Mouse (Mus musculus) hindlimb bud, embryonic 11.5 days (tissue): Measurements from ENCODE around the gene Depdc1b.

Experiments
- DNase-seq: peaks from one replicate; pipeline ENCODE4 v3.0.0-alpha.2; 2012; ENCODE audit warnings: low read depth, low spot score; ENCODE audit errors: extremely low spot score

Gene Depdc1b

DNA sequence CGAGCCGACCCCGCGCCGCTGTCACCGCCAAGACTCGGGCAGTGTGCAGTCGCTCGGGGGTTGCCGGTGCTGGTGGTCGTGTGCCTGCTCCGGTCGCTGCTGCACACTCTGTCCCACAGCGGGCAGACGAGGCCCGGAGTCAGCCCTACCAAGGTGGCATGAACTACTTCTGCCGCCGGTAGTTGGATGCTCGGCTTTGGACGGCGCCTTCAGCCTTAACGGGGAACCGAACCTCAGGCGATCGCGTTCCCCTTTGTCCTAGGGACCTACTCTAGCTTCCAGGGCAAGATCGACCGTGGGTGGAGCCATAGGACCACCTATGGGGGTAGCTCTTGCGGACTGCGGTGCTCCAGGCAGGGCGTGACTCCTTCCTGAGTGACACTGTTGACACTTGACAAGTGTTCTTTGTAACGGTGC, 363 bp downstream of the Depdc1b start:
- no peak for DNase-seq

DNA sequence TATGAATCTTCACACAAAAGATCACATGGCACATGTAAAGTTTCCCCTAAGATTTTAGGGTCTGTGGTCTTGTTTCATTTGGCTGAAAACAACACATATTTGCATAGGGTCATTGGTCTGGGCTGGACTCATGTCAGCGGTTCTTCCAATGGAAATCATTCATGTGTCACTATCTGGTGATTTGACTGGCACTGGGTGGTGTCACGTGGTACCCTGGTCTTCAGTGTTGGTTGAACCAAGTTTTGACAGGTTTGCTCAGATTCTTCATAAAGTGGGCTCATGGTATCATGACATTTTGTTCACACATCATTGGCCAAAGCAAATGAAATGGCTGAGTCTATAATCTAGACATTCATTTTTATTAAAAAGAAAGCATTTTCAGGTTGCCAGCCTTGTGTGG, 1.3 kb downstream of the Depdc1b start:
- DNase-seq: no peak

DNA sequence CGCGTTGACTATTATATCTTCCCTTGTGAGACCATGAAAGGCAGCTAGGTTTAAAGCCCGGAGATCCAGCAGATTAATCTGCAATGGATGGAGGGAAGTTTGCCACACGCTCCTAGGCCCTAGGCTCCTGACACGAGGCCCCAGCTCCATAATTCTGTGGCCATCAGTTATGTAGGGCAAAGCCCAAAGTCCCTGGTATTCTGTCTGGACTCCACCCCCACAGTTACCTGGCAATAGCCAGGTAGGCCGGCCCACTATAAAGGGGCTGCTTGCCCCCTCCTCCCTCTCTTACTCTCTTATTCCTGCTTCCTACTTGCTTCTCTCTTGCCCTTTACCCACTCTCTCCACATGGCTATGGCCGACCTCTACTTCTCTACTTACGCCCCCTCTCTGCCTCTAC, 2.9 kb downstream of the Depdc1b start:
- DNase-seq: no peak

DNA sequence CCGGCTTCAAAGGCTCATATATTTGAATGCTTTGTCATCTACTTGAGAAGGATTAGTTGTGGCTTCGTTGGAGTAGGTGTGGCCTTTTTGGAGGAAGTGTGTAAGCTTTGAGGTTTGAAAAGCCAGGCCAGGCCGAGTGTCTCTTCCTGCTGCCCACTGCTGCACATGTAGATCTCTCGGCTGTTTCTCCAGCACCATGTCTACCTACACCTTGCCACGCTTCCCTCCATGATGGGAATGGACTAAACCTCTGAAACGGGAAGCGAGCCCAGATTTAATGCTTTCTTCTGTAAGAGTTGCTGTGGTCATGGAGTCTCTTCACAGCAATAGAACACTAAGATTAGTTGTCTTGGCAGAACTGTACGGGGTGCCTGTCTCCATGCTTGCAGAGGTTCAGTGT, 4.1 kb downstream of the Depdc1b start:
- DNase-seq: no peak

DNA sequence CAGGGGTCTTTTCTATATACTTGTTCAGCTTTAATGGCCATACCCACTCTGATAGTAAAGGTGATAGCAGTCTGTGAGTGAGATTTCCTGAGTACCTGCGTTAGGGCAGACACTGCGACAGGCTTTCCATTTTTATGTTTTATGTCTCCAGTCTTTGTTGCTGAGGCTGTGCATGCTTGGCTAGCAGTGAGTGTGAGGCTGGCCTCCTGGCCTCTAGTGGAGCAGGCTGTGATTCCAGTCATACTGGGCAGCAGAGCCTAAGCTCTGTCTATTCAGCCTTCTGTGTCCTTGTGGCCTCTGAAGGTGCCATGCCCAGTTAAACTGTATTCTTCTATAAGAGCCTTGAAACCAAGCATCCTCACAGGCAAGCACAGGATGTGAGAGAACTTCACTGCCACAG, 6.3 kb downstream of the Depdc1b start:
- no peak for DNase-seq

DNA sequence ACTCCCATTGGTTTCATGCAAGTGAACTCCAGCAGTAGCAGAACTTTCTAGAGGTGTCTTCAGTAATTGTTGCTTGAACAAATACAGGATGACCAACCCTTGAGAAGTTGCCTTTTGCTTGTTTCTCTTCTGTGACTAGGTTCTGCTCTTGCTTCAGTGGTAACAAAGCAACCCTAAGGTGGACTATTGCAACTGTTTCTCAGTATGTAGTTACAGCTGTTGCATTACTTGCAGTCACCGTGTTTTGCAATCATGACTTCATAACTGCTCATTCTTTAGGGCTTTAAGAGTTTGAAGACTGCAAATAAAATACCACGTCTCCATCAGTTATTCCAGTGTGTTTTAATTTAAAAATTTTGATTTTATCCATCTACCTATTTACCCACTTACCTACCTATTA, 7.2 kb downstream of the Depdc1b start:
- no peak for DNase-seq

DNA sequence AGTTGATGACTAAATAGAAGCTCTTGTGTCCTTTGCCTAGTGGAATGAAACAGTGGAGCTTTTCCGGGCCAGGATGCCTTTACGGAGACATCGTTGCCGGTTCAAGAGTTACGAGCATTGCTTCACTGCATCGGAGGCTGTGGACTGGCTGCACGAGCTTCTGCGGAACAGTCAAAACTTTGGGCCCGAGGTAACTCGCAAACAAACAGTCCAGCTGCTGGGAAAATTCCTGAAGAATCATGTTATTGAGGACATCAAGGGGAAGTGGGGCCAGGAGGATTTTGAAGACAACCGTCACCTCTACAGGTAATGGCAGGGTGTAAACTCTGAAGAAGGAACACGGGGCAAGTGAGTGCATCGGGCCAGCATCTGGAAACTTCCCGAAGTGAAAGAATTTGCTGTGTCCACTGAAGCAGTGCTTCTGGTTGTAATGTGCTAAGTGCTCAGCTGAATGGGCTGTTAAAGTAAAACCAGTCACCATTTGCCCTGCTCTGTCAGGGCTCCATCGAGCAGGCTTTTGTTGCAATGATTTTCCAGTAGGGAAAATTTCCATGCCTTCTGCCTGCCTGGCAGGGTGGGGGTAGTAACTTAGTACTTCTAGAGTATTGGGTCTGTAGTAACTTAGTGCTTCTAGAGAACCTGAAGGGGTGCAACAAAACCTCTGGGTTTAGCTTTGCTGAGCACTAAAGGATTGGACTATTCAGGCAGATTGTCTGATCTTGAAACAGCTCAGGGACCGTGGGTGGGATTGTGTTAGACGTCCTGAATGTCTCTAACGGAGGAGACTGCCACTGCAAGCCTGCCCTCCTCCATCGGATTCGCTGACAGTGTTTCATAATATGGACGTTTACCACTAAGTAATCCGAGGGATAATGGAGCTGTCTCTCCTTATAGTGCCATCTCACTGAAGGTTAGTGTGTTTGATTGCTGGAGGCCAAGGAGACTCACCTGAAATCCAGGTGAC, 8.0 kb downstream of the Depdc1b start:
- DNase-seq: no peak

DNA sequence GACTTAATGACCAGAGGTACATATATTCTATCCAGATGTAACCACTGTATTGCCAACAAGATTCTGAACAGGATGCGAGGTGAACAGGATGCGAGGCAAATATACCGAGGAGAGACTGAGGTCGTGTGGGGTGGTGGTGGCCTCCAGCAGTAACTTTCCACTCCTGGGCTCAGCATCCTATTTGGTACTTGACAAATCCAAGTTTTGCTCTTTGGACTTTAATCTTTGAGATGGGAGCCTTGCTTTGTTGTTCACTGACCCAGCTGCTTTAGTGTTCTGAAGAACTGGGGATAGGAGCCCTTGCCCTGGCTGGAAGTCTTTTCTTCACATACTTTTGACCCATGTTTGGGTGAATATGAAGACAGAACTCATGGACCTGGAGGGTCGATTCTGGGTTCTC, 9.7 kb downstream of the Depdc1b start:
- DNase-seq: no peak

DNA sequence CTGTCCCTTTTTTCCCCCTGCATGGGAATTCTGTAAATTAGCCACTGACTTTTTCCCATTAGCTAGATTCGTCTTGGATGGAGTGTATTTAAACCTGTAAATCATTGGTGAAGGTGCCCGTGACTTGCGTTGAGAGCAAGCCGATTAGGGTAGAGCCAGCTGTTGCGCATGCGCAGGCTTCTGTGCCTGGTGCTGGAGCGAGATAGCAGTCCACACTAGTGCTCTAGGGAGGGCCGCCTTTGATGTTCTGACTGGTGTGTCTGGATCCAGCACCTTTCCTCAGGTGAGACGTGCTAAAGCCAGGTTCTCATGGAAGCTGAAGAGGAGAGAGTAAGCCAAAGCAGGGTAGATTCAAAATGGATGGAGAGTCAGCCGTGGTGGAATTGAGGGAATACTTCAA, 10.2 kb downstream of the Depdc1b start:
- DNase-seq: no peak

DNA sequence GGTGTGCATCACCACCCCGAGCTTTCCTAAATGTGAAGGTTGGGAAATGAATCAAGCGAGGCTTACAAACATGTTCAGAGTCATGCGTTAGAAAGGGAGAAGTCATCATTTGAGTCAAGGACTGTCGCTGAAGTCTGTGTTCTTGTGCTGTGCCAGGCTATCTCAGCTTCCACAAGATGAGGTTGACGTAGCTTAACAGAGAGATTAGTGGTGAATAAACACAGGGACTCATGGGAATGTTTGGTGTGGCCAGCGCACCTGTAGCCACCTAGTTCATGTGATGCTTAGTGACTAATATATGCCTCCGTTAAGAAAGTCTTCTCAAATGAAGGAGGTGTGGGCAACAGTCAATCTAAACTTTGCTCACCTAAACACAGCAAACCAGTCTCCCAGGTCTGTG, 10.9 kb downstream of the Depdc1b start:
- no peak for DNase-seq

DNA sequence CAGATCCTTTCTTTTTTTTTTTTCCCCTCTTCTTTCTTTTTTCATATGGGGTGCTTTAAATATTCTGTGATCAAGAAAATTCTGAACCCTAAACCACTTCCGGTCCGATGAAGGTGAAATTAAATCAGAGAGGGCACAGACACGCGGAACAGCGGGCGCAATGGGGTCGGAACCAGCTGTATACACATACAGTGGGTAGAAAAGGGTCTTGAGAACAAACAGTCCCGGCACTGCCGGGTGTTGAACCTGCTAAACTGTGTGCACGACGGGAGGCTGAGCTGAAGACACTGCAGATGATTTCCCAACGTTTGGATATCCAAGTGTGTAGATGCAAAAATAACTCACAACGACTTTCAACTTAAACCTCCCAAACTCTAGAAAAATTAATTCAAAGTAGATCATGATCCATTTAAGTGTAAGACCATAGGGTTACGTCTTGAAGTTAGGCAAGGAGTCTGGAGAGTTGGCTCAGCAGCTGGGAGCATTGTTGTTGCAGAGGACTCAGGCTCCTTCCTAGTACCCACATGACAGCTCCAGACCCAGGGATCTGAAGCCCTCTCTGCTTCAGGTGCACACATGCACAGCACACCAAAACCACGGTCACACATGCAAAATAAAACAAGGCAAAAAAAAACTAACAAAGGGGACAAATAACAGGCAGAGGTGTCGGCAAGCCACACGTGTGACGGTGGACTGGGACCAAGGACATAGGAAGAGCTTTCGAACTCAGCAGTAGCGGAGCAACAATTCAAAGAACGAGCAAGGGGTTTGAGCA, 12.5 kb downstream of the Depdc1b start:
- DNase-seq: no peak

DNA sequence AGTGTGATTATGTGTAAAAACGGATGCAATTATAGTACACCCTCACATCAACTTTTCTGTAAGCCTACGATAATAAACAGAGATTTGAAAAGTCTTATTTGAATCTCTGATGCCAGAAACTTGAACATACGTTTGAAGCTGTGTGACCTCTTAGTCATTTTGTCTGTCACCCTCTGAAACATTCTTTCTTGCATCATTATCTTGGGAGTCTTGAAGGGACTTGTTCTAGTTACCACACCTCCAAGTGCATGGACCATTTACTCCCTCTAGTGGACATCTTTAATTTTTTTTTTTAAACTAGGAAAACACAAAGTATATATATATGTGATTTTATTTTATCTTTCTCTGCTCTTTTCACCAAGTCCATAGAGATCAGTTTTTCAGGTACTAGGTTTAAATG, 13.6 kb downstream of the Depdc1b start:
- no peak for DNase-seq

DNA sequence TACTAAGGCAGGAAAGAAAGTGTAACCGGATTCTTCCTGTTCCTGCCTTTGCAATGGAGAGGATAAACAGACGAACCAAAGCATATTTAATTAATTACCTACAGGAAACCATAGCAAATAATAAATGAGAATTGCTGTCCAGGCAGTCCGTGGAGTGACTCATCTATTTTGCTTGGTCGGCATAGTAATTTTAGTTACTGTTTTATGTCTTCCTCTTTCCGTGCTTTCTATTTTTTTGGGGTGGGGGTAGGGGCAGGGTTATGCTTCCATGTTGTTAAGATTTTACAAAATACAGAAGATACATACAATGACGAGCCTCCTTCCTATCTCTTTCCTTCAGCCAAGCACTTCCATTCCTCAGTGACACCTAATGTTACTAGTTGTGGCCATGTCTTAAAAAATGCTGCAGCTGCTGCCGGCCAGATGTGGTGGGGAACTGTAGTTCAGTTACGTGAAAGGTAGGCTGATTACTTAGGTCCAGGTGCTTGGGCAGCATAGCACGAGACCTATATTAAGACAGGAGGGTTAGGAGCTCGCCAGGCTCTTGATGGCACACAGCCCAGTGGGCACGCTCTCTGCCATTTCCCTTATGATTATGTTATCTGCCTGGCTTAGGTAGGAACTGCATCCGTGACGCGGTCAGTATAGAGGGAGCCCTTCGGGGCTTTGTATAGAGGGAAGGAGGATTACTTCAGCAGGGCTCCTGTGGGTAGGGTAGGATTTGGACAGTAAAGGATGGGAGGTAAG, 19.3 kb downstream of the Depdc1b start:
- no peak for DNase-seq

DNA sequence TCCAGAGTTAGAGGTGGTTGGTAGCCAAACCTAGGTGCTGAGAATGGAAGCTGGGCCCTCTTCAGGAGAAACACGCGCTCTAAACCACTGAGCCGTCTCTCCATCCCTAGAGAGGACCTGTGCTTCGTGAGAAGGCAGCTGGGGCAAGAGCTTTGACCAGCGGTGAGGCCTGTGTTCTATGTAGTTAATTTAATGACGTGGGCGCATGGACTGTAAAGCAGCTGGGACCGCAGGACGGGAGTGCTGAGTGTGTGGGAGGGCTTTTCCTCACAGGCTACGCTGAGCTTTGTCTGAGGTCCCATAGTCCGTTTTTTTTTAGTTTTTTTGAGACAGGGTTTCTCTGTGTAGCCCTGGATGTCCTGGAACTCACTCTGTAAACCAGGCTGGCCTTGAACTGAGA, 20.1 kb downstream of the Depdc1b start:
- no peak for DNase-seq

DNA sequence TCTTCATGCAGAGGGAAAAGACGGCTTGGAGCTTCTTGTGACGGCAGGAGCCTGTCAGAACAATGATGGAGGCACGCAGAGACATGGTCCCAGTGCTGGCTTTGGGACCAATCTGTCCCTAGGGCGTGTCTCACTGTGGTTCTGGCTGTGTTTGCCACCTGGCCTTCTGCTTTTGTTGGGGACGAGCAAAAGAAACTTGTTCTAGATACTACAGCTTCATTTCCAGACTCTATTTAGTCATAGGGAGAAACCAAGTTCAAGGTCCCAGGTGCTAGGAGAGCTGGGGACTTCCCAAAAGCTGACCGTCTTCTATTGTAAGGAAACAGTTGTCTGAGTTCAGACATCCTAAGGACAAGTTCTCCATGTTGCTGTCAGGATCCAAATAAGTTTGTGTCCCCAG, 21.2 kb downstream of the Depdc1b start:
- no peak for DNase-seq

DNA sequence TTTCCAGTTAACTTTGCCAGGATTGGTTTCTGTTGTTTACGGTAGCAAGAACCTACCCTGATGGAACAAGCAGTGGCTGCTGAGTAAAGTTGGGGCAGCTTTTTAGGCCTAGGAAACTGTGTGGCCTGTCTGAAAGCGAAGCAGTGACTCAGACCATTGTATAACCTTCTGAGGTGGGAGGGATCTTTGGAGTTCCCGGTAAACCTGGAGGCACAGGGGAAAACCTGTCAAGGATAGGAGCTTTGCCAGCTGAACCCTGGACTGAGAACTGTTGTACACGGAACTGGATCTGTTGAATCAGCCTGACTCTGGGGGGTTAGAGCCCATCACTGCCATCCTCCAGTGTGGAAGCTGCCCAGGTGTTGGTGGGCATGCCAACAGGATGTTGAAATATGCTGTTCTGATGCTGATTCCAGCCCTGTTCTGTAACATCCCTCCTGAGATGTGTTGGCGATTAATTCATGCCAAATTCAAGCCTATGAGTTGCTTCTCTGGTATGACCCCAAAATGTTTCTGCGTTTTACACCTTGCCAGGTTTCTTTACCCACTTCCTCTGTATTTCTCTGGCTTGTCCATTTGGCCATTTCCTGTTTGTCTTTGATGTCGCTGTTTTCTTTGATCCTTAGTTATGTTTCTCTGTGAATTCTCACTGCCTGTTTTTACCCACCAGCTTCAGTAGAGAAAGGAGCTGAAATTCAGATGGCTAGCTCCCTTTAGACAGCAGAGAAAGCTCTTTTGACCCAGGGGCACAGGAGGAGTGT, 22.1 kb downstream of the Depdc1b start:
- DNase-seq: no peak

DNA sequence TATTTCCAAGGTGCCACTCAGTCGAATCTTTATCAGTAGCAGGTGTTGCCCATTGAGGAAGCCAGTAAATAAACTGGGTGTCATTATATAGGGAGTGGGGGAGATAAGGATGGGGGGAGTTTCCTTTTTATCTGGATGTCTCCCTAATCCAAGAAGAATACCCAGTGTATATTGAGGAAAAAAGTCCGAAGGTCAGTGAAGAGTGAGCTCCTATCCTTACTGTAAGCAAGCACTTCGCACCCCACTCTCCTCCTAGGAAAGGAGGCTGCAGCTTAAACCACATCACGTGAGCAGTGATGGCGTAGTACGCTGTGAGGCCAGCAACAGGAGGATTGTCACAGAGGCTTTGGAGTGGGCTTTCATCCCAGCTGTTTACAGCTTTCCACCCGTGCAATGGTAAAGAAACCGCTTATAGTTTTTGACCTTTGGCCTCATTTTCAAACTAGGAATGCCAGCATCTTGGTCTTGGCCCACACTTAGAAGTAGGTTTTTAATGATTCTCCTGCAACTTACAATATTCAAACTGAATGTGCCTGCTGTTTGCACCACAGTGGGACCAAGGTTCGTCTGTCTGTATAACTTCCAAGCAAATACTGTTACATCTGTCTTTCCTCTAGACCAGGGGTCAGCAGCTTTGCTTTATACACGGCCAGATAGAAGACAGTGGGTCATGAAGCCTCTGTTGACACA, 23.9 kb downstream of the Depdc1b start:
- no peak for DNase-seq

DNA sequence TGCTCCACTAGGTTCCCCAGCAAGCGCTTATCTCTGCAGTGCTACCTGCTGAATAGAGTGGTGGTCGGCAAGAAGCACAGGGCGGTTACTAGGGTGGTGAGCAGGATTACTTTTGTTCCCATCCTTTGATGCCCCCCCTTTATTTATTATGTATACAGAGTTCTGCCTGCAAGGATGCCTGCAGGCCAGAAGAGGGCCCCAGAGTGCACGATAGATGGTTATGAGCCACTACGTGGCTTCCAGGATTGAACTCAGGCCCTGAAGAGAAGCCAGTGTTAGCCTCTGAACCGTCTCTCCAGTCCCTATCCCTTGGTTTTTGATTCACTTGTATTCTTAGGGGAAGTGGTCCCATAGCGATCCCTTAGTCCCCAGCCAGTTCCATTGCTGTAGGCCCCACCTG, 25.5 kb downstream of the Depdc1b start:
- DNase-seq: no peak

DNA sequence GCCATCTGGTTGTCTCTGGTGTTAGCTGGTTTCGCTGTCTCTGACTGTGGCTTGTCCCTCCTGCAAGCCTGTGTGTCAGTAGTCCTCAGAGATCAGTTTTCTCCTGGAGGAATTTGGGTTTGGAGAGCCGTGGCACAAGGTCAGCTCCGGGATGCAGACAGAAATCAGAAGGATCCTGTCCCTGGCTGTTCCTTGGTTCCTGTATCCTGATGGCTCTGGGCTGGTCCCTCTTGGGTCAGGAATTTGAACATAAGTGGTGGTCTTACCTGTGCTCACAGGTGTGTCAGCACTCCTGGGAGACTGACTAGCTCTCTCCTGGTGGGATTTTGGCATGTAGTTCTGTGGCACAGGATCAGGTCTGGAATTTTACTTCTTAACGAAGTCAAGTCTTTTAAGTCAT, 29.6 kb downstream of the Depdc1b start:
- DNase-seq: no peak

DNA sequence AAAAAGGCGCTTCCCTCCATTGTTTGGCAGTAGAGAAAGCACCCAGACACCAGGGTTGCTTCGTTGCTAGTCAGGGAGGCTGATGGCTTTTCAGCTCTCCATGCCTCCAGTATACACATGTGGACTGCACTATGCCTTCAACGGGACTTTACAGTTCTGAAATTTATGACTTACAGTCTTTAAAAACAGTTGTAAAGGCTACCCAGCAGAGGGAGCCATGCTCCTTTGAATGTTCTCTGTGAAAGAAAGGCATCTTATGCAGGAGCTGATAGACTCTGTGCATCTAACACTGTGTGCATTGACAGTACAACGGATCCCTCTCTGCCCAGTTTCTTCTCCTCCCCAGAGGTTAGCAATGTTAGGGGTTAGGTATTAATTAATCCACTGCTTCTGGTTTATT, 30.9 kb downstream of the Depdc1b start:
- peak; percentile 14 for DNase-seq
